Mouse (Mus musculus) lung, embryonic 14.5 days (tissue): ENCODE measurements at regions not wholly inside any gene's neighbourhood (a gene's known extent, or its start where the extent isn't known, plus 50 kb on each side); places are given as distances from the start of the nearest gene placed in this dataset.

Experiments
- ATAC-seq: fragments of 200-750 bp; cut with Nextera tagmentation; 2 replicates; pipeline ENCODE4 v1.8.0; 2017; ENCODE audit warnings: mild to moderate bottlenecking, moderate TSS enrichment, moderate library complexity; ENCODE audit not compliant: insufficient read depth
- DNase-seq: peaks from one replicate; pipeline ENCODE4 v3.0.0-alpha.2; 2015
- H3K27ac ChIP-seq: fragments of 300-500 bp; sonication (generic); 2 replicates; pipeline ENCODE4 v1.5.1; 2014; ENCODE audit warnings: low read depth, mild to moderate bottlenecking, moderate library complexity
- H3K27me3 ChIP-seq: fragments of 300-500 bp; sonication (generic); 2 replicates; pipeline ENCODE4 v1.6.1; 2014; ENCODE audit warnings: low read length, control low read depth; ENCODE audit not compliant: insufficient read depth
- H3K36me3 ChIP-seq: fragments of 300-500 bp; sonication (generic); 2 replicates; pipeline ENCODE4 v1.6.1; 2014; ENCODE audit warnings: control low read depth; ENCODE audit not compliant: insufficient read depth
- H3K4me1 ChIP-seq: fragments of 300-500 bp; sonication (generic); 2 replicates; pipeline ENCODE4 v1.6.1; 2014; ENCODE audit warnings: antibody characterized with exemption, control low read depth; ENCODE audit not compliant: insufficient read depth
- H3K4me2 ChIP-seq: fragments of 300-500 bp; sonication (generic); 2 replicates; pipeline ENCODE4 v1.6.1; 2014; ENCODE audit warnings: mild to moderate bottlenecking
- H3K4me3 ChIP-seq: fragments of 300-500 bp; sonication (generic); 2 replicates; pipeline ENCODE4 v1.5.1; 2014; ENCODE audit warnings: low read depth, low read length
- H3K9ac ChIP-seq: fragments of 300-500 bp; sonication (generic); 2 replicates; pipeline ENCODE4 v1.6.1; 2014
- H3K9me3 ChIP-seq: fragments of 300-500 bp; sonication (generic); 2 replicates; pipeline ENCODE4 v1.6.1; 2016; ENCODE audit warnings: low read depth, low read length, control low read depth
- CTCF ChIP-seq: IDR thresholded peaks from 2 replicates; pipeline ENCODE4 v1.5.1; 2016; ENCODE audit warnings: antibody characterized with exemption, low read depth
- WGBS: fragments of 180-500 bp; shearing (Covaris S2); extraction: QIAGEN DNeasy Blood & Tissue Kit; methylation state at CpG from one replicate; pipeline ENCODE4 v1.1.7; 2014; 5-methylcytosine and 5-hydroxymethylcytosine counted together

DNA sequence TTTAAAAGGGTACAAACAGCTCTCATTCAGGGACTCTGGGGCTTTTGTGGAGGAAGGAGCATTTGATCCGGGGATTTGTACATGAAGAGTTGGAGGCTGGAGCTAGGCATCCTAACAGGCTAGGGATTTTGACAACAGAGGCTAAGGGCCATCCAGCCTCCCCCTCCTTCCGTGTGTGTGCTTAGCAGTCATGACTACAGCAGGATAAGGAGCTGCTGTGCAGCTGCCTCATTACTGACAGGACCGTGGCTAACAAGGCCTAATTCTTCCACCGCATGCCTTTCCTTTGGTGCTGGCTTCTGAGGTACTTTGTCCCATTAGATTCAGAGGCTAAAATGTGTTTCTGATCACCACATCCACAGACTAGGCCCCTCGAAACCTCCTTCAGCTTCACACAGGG, 110.0 kb upstream of the Stx16 start:
- H3K27ac ChIP-seq, result no peak overlapping the region
- no peak for TF ChIP-seq CTCF
- H3K9me3 ChIP-seq, result no peaks in the 10 kb centered on the region
- no peak overlapping the region for H3K4me3 ChIP-seq
- DNase-seq (no peak), ATAC-seq (no peak)
- no peaks in the 10 kb centered on the region for H3K4me1 ChIP-seq
- H3K9ac ChIP-seq, result no peak overlapping the region
- H3K27me3 ChIP-seq, result no peaks in the 10 kb centered on the region
- 79% methylated on average over 5 of the region's 5 CpGs for WGBS
- no peaks in the 10 kb centered on the region for H3K36me3 ChIP-seq
- no peak overlapping the region for H3K4me2 ChIP-seq

- TF ChIP-seq CTCF, result no peak
- Histone ChIP-seq H3K4me2 (no peak overlapping the region), H3K36me3 (no peaks in the 10 kb centered on the region), H3K4me1 (no peaks in the 10 kb centered on the region), H3K27ac (no peak overlapping the region), H3K9me3 (peaks cover 2% of the 10 kb centered on the region; the same call in 1 of the 2 replicates), H3K27me3 (no peaks in the 10 kb centered on the region), H3K4me3 (no peak overlapping the region), H3K9ac (no peak overlapping the region)
- WGBS, result 58% methylated on average over 1 of the region's 1 CpGs
- ATAC-seq (no peak), DNase-seq (no peak)
Observed at GRCm38 (mm10) chr2:173970789-173971188, 105.3 kb upstream of the Stx16 start.

DNA sequence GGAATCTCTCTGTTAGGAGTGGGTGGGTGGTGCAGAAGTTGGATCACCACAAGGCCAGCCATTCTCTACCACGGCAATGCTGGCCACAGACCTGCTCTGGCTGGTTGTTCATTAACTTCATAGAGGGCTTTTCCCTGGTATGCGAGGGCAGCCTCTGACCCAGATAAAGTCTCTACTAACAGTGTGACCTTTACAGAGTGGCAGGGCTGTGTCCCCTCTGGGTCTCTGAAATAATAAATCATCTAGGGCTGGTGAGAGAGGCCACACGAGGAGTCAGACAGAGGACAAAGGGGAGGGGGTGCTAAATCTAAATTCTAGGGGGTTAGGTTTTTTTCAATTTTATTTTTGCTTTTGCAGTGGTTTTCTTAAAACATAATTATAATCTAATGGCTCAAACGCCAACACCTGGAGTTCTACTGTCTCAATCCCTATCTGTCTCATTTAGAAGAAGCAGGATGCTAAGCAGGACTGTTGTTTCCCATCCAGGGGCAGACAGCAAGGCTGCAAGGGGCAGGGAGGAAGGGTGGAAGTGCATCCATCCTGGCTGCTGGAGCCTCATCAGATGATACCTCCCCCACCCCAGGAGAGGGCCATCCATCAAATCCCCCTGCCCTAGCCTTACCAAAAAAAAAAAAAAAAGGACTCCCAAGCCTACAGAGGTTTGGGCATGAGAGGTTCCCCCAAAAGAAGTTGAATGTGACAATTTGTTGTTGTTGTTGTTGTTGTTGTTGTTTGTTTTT, 99.6 kb upstream of the Stx16 start:
- no peaks in the 10 kb centered on the region for H3K36me3 ChIP-seq
- WGBS, result 23% methylated on average over 4 of the region's 4 CpGs
- no peak overlapping the region for H3K4me2 ChIP-seq
- H3K27ac ChIP-seq, result peak overlapping the region; percentile 52
- H3K27me3 ChIP-seq, result no peaks in the 10 kb centered on the region
- TF ChIP-seq CTCF, result no peak
- peaks cover 2% of the 10 kb centered on the region; the same call in 1 of the 2 replicates for H3K9me3 ChIP-seq
- H3K9ac ChIP-seq, result no peak overlapping the region
- no peaks in the 10 kb centered on the region for H3K4me1 ChIP-seq
- no peak overlapping the region for H3K4me3 ChIP-seq
- ATAC-seq, result peak; percentile 73
- DNase-seq, result peak; percentile 23

DNA sequence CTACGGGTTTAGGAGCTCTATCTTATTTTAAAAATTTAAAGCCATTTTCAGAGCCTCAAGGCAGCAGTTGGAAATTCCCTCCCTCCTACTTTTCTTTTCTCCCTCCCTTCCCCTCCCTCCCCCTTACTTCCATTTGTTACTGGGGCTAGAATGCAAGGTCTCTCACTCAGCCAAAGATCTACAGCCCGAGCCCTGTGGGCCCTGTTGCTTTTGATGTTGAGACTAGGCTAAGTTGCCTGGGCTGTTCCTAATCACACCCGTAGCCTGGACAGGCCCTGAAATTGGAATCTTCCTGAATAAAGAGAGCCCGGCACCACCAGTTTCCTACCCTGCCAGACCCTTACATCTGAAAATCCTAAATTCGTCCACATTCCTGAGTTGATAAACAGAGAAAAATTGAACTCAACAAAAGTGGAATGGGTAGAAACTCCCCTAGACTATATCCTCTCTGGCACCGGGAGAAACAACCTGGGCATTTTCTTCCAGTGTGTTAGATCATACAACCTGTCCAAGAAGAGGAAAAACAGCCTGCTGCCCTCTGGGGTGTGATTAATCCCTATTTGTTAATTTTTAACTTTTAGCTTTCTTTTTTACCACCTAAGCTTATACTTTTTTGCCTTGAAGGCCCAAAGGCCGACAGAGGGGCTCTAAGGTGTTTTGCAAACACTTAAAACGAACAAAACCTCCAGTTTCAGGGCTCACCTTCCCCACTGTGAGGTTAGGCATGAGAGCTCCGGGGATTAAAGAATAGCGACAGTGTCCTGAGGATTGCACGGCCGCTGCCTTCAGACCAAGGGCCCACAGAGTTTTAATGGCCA, 98.7 kb upstream of the Stx16 start:
- DNase-seq (no peak), ATAC-seq (0 out of 2 replicates have a peak, but pooled peaks have one; percentile 23)
- no peak for TF ChIP-seq CTCF
- H3K9me3 ChIP-seq, result peaks cover 2% of the 10 kb centered on the region; the same call in 1 of the 2 replicates
- no peaks in the 10 kb centered on the region for H3K27me3 ChIP-seq
- no peak overlapping the region for H3K4me3 ChIP-seq
- WGBS, result 29% methylated on average over 12 of the region's 12 CpGs
- H3K36me3 ChIP-seq, result no peaks in the 10 kb centered on the region
- no peak overlapping the region for H3K9ac ChIP-seq
- no peak overlapping the region for H3K4me2 ChIP-seq
- H3K4me1 ChIP-seq, result no peaks in the 10 kb centered on the region
- peak overlapping the region; percentile 52; the same call in 1 of the 2 replicates for H3K27ac ChIP-seq

DNA sequence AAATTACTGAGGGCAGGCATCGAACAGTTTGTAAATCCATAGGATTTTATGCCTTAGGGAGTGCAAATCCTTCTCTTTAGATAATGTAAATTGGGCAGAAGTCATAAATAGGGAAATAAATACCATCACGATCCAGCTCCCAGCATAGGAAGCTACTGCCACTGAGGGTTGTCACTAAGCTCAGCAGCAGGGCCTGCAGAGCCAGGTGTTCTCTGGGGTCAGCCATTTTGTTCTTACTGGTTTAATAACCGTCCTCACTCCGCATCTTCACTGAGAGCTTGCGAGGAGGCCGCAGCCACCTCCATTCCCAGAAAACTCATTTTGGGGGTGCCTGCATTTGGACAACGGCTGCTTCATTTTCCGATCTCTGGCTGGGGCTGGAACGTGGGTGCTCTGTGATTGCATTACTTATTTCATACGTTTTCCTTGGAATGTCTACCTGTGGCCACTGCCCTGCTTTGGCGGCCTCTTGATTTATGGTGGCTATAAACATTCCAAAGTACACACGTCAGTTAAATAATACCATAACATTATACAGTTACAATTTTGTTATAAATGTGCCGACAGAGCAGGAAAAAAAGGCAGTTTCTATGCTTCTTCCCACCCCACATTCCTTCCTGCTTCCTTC, 97.9 kb upstream of the Stx16 start:
- H3K27me3 ChIP-seq, result no peaks in the 10 kb centered on the region
- WGBS, result 65% methylated on average over 13 of the region's 13 CpGs
- no peak for TF ChIP-seq CTCF
- no peaks in the 10 kb centered on the region for H3K36me3 ChIP-seq
- H3K4me2 ChIP-seq, result no peak overlapping the region
- no peak overlapping the region for H3K9ac ChIP-seq
- H3K4me3 ChIP-seq, result no peak overlapping the region
- H3K9me3 ChIP-seq, result peaks cover 2% of the 10 kb centered on the region; the same call in 1 of the 2 replicates
- no peaks in the 10 kb centered on the region for H3K4me1 ChIP-seq
- H3K27ac ChIP-seq, result peak overlapping the region; percentile 52; the same call in 1 of the 2 replicates
- DNase-seq, result no peak
- no peak for ATAC-seq

DNA sequence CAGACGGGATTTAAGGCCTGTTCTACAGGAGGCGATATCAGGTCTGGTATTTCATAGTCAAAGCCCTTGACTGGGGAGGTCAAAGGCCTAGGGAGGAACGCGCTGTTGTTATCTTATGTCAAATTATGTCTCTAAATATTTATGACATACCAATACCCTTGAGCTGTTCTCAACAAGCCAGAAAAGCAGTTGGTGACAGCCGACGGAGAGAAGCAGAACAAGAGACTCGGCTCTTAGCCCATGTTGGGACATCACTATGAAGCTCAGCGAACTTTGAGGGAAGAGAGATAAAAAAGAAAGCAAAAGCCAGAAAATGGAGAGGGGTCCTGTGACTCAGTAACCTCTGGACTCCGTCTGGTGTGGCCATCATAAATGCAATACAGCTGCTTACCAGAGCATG, 95.1 kb upstream of the Stx16 start:
- WGBS, result 37% methylated on average over 9 of the region's 9 CpGs
- no peaks in the 10 kb centered on the region for H3K36me3 ChIP-seq
- no peak for TF ChIP-seq CTCF
- no peak overlapping the region for H3K4me2 ChIP-seq
- H3K4me3 ChIP-seq, result no peak overlapping the region
- H3K4me1 ChIP-seq, result no peaks in the 10 kb centered on the region
- no peaks in the 10 kb centered on the region for H3K9me3 ChIP-seq
- H3K27ac ChIP-seq, result no peak overlapping the region
- no peak overlapping the region for H3K9ac ChIP-seq
- DNase-seq (peak; percentile 49), ATAC-seq (no peak; the same call in 1 of the 2 replicates)
- no peaks in the 10 kb centered on the region for H3K27me3 ChIP-seq

DNA sequence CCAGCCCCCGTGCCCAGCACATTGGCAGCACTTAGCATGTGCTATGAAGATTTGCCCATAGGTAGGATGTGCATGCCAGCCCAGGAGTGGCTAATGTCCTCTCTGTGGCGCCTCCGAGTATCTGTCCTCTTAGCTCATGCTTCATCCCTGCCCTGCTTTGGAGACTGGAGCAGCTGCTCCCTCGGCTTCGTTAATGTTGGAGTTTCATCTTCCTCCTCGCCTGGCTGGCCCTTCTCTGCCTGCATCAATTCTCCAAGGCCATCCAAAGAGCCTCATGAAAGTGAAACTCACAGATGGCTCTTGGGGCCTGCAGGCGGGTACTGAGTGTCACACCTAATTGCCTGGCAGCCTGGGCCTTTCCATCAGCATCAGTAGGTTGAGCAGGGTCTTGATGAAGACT, 88.6 kb upstream of the Stx16 start:
- Histone ChIP-seq H3K4me3 (no peak overlapping the region), H3K9me3 (no peaks in the 10 kb centered on the region), H3K4me2 (no peak overlapping the region), H3K27me3 (no peaks in the 10 kb centered on the region), H3K27ac (no peak overlapping the region), H3K36me3 (no peaks in the 10 kb centered on the region), H3K4me1 (peaks cover 4% of the 10 kb centered on the region; the same call in 1 of the 2 replicates), H3K9ac (no peak overlapping the region)
- TF ChIP-seq CTCF, result no peak
- 83% methylated on average over 7 of the region's 7 CpGs for WGBS
- ATAC-seq, result no peak
- DNase-seq, result no peak
